Mouse (Mus musculus): ENCODE measurements around the gene Mzf1. TPM values are rescaled to one million over a fixed set of nuclear protein-coding genes. Genes with fewer than 3 reads are reported as not detected.
A peak's percentile ranks its signal among the peaks of the same experiment; 100 is the strongest.

Gene Mzf1
- total and polyA plus RNA-seq, 3 experiments, result 0.07 to 0.22 TPM; not detected in 1

- Histone ChIP-seq H3K4me3 (ENCODE audit: low read depth, low read length) (peak overlapping the region; percentile 90), H3K27me3 (ENCODE audit: insufficient read depth, low read length) (peaks cover 3% of the 10 kb centered on the region), H3K9me3 (replicated peaks) (no peaks in the 10 kb centered on the region; the same call in 1 of the 2 replicates), H3K36me3 (replicated peaks) (peaks cover 42% of the 10 kb centered on the region), H3K4me1 (ENCODE audit: insufficient read depth, low read depth, low read length) (peaks cover 46% of the 10 kb centered on the region)
- ATAC-seq (ENCODE audit: extremely low read depth, insufficient number of reproducible peaks, low FRiP score, poor library complexity, severe bottlenecking), result peak; percentile 91
- peak; percentile 70 for DNase-seq (ENCODE audit: low spot score)
- TF ChIP-seq CTCF (IDR thresholded peaks at IDR 0.05; ENCODE audit: low read depth, low read length) (peak; percentile 78), GATA1 (IDR thresholded peaks at IDR 0.05; ENCODE audit: borderline replicate concordance, low read length) (no peak)
Observed at GRCm38 (mm10) chr7:13009143-13010004, 45.2 kb downstream of the Mzf1 start.

DNA sequence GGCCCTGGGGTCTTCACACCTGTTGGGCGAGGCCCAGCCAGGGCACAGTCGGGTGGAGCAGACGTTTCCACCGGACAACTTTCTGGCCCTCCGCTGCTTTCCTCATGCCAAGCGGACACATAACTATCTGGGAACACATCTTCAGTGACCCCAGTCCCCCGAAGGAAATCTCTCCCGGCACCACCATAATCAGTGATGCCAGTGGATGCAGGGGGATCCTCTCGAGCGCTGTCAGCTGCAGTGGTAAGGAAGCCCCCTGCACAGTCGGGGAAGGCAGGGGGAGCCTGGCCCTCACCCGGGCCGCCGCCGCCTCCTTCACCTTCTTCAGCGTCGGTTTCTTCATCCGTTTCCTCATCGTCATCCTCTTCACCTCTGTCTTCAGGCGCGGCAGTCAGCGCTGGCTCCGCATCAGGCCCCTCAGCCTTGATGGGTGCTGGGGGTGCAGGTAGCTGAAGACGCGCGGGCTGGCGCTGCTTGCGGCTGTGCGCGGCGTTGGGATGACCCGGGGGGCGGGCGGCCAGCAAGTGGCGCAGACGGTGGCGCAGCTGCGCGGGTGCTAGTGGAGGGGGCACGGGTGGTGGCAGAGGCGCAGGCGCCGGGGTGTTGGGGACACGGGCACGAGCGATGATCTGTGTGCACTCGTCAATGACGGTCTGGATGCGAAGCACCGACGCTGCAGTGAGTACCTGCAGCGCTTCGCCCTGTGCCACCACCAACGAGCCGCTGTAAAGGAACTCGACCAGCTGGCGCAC lies 47.0 kb downstream of the Mzf1 start:
- Histone ChIP-seq H3K9me3 (replicated peaks) (no peaks in the 10 kb centered on the region; the same call in 1 of the 2 replicates), H3K27me3 (ENCODE audit: insufficient read depth, low read length) (no peaks in the 10 kb centered on the region; the same call in 1 of the 2 replicates), H3K36me3 (replicated peaks) (peaks cover 55% of the 10 kb centered on the region), H3K4me3 (ENCODE audit: low read depth, low read length) (peak overlapping the region; percentile 39), H3K4me1 (ENCODE audit: insufficient read depth, low read depth, low read length) (peaks cover 44% of the 10 kb centered on the region)
- TF ChIP-seq GATA2 (IDR thresholded peaks at IDR 0.05; ENCODE audit: borderline replicate concordance, low read depth, low read length) (no peak), TAL1 (conservative IDR thresholded peaks at IDR 0.05; ENCODE audit: low read depth, low read length) (no peak), CTCF (IDR thresholded peaks at IDR 0.05; ENCODE audit: low read depth, low read length) (no peak), GATA1 (IDR thresholded peaks at IDR 0.05; ENCODE audit: borderline replicate concordance, low read length) (no peak), POLR2AphosphoS5 (IDR thresholded peaks at IDR 0.05; ENCODE audit: insufficient replicate concordance, low read depth, low read length) (no peak)
- DNase-seq (ENCODE audit: low spot score) (no peak), ATAC-seq (ENCODE audit: extremely low read depth, insufficient number of reproducible peaks, low FRiP score, poor library complexity, severe bottlenecking) (no peak)

GRCm38 (mm10) chr7:13006531-13006930 lies 48.0 kb downstream of the Mzf1 start:
- Histone ChIP-seq H3K4me1 (ENCODE audit: insufficient read depth, low read depth, low read length) (peaks cover 44% of the 10 kb centered on the region), H3K9me3 (replicated peaks) (no peaks in the 10 kb centered on the region; the same call in 1 of the 2 replicates), H3K4me3 (ENCODE audit: low read depth, low read length) (no peak overlapping the region), H3K36me3 (replicated peaks) (peaks cover 56% of the 10 kb centered on the region), H3K27me3 (ENCODE audit: insufficient read depth, low read length) (no peaks in the 10 kb centered on the region; the same call in 1 of the 2 replicates)
- TF ChIP-seq TAL1 (conservative IDR thresholded peaks at IDR 0.05; ENCODE audit: low read depth, low read length) (no peak), GATA2 (IDR thresholded peaks at IDR 0.05; ENCODE audit: borderline replicate concordance, low read depth, low read length) (no peak), GATA1 (IDR thresholded peaks at IDR 0.05; ENCODE audit: borderline replicate concordance, low read length) (no peak), POLR2AphosphoS5 (IDR thresholded peaks at IDR 0.05; ENCODE audit: insufficient replicate concordance, low read depth, low read length) (no peak), CTCF (IDR thresholded peaks at IDR 0.05; ENCODE audit: low read depth, low read length) (no peak)
- ATAC-seq (ENCODE audit: extremely low read depth, insufficient number of reproducible peaks, low FRiP score, poor library complexity, severe bottlenecking), result no peak
- DNase-seq (ENCODE audit: low spot score), result no peak

GRCm38 (mm10) chr7:13006011-13006410 lies 48.6 kb downstream of the Mzf1 start:
- peaks cover 56% of the 10 kb centered on the region for H3K36me3 ChIP-seq (replicated peaks)
- H3K9me3 ChIP-seq (replicated peaks), result no peaks in the 10 kb centered on the region; the same call in 1 of the 2 replicates
- DNase-seq (ENCODE audit: low spot score) (no peak), ATAC-seq (ENCODE audit: extremely low read depth, insufficient number of reproducible peaks, low FRiP score, poor library complexity, severe bottlenecking) (no peak)
- H3K4me3 ChIP-seq (ENCODE audit: low read depth, low read length), result no peak overlapping the region
- H3K4me1 ChIP-seq (ENCODE audit: insufficient read depth, low read depth, low read length), result peaks cover 44% of the 10 kb centered on the region
- no peak for TF ChIP-seq GATA1 (IDR thresholded peaks at IDR 0.05; ENCODE audit: borderline replicate concordance, low read length)
- TF ChIP-seq GATA2 (IDR thresholded peaks at IDR 0.05; ENCODE audit: borderline replicate concordance, low read depth, low read length), result no peak
- TF ChIP-seq TAL1 (conservative IDR thresholded peaks at IDR 0.05; ENCODE audit: low read depth, low read length), result no peak
- TF ChIP-seq POLR2AphosphoS5 (IDR thresholded peaks at IDR 0.05; ENCODE audit: insufficient replicate concordance, low read depth, low read length), result no peak
- no peak for TF ChIP-seq CTCF (IDR thresholded peaks at IDR 0.05; ENCODE audit: low read depth, low read length)
- H3K27me3 ChIP-seq (ENCODE audit: insufficient read depth, low read length), result no peaks in the 10 kb centered on the region; the same call in 1 of the 2 replicates

- peaks cover 27% of the 10 kb centered on the region for H3K4me1 ChIP-seq (ENCODE audit: insufficient read depth, low read depth, low read length)
- ATAC-seq (ENCODE audit: extremely low read depth, insufficient number of reproducible peaks, low FRiP score, poor library complexity, severe bottlenecking), result no peak
- H3K9me3 ChIP-seq (replicated peaks), result no peaks in the 10 kb centered on the region; the same call in 1 of the 2 replicates
- H3K27me3 ChIP-seq (ENCODE audit: insufficient read depth, low read length), result no peaks in the 10 kb centered on the region; the same call in 1 of the 2 replicates
- no peak for TF ChIP-seq GATA2 (IDR thresholded peaks at IDR 0.05; ENCODE audit: borderline replicate concordance, low read depth, low read length)
- TF ChIP-seq TAL1 (conservative IDR thresholded peaks at IDR 0.05; ENCODE audit: low read depth, low read length), result no peak
- no peak for TF ChIP-seq GATA1 (IDR thresholded peaks at IDR 0.05; ENCODE audit: borderline replicate concordance, low read length)
- TF ChIP-seq CTCF (IDR thresholded peaks at IDR 0.05; ENCODE audit: low read depth, low read length), result no peak
- TF ChIP-seq POLR2AphosphoS5 (IDR thresholded peaks at IDR 0.05; ENCODE audit: insufficient replicate concordance, low read depth, low read length), result no peak
- H3K36me3 ChIP-seq (replicated peaks), result peaks cover 53% of the 10 kb centered on the region
- no peak overlapping the region for H3K4me3 ChIP-seq (ENCODE audit: low read depth, low read length)
- no peak for DNase-seq (ENCODE audit: low spot score)
Observed at GRCm38 (mm10) chr7:13003380-13003779, 51.2 kb downstream of the Mzf1 start.

GRCm38 (mm10) chr7:13001584-13001983 lies 53.0 kb downstream of the Mzf1 start:
- TF ChIP-seq GATA1 (IDR thresholded peaks at IDR 0.05; ENCODE audit: borderline replicate concordance, low read length) (no peak), POLR2AphosphoS5 (IDR thresholded peaks at IDR 0.05; ENCODE audit: insufficient replicate concordance, low read depth, low read length) (no peak), CTCF (IDR thresholded peaks at IDR 0.05; ENCODE audit: low read depth, low read length) (no peak), TAL1 (conservative IDR thresholded peaks at IDR 0.05; ENCODE audit: low read depth, low read length) (no peak), GATA2 (IDR thresholded peaks at IDR 0.05; ENCODE audit: borderline replicate concordance, low read depth, low read length) (no peak)
- DNase-seq (ENCODE audit: low spot score) (no peak), ATAC-seq (ENCODE audit: extremely low read depth, insufficient number of reproducible peaks, low FRiP score, poor library complexity, severe bottlenecking) (no peak)
- Histone ChIP-seq H3K27me3 (ENCODE audit: insufficient read depth, low read length) (peaks cover 8% of the 10 kb centered on the region; the same call in 1 of the 2 replicates), H3K4me1 (ENCODE audit: insufficient read depth, low read depth, low read length) (peaks cover 14% of the 10 kb centered on the region), H3K4me3 (ENCODE audit: low read depth, low read length) (no peak overlapping the region), H3K36me3 (replicated peaks) (peaks cover 35% of the 10 kb centered on the region), H3K9me3 (replicated peaks) (no peaks in the 10 kb centered on the region)
